Mouse (Mus musculus): ENCODE measurements at regions not wholly inside any gene's neighbourhood (a gene's known extent, or its start where the extent isn't known, plus 50 kb on each side); places are given as distances from the start of the nearest gene placed in this dataset.
A peak's percentile ranks its signal among the peaks of the same experiment; 100 is the strongest.
"Not testable (repeated sequence)": the region's sequence is repeated elsewhere in the genome, so short reads cannot be mapped to it uniquely, and the experiment has no call there.

GRCm38 (mm10) chr12:29368820-29369175 lies 159.4 kb upstream of the Myt1l start:
- peak in 1 of 2 experiments; percentile 20 for DNase-seq (ENCODE audit: low spot score in 2 of 2)

GRCm38 (mm10) chr12:29391756-29392155 lies 136.4 kb upstream of the Myt1l start:
- DNase-seq (ENCODE audit: low spot score in 2 of 2) = peak; percentile 31 to 35

DNA sequence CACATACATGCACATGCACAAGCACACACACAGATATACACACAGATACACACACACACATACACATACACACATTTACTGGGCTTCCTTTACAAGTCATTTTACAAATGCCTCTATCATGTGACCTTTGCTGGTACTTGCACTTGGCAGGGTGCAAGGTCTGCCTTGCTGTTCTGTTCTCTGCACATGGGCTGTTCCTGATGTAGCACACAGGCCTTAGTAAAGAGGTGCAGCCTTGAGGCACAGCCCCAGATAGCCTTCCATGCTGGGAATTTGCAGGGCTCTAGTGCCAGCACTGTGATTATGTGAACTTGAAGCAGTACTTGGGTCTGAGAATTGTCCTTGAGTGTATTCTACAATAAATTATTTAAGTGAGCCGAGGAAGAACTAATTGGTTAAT lies 133.9 kb upstream of the Myt1l start:
- no peak for DNase-seq (ENCODE audit: low spot score in 2 of 2)

GRCm38 (mm10) chr12:29394881-29395280 lies 133.3 kb upstream of the Myt1l start:
- no peak for DNase-seq (ENCODE audit: low spot score in 2 of 2)

- DNase-seq (ENCODE audit: low spot score in 2 of 2) = no peak
Measured at GRCm38 (mm10) chr12:29395401-29395982, 132.7 kb upstream of the Myt1l start.

DNA sequence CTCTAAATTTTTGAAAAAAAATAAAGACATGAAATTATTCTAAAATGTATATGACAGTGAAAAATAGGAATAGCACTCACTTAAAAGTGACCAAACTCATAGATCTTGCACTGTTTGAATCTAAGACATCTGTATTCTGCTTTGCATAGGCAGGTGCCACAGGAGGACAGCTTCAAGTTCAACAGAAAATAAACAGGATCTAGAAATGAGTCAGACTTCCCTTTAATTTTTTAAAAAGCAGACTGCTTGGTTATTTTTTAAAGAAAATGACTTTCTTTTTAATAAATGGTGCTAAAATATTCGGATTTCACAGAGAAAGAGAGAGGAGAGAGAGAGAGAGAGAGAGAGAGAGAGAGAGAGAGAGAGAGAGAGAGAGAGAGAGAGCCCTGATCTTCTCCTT lies 123.8 kb upstream of the Myt1l start:
- DNase-seq (ENCODE audit: low spot score in 2 of 2) = no peak

DNA sequence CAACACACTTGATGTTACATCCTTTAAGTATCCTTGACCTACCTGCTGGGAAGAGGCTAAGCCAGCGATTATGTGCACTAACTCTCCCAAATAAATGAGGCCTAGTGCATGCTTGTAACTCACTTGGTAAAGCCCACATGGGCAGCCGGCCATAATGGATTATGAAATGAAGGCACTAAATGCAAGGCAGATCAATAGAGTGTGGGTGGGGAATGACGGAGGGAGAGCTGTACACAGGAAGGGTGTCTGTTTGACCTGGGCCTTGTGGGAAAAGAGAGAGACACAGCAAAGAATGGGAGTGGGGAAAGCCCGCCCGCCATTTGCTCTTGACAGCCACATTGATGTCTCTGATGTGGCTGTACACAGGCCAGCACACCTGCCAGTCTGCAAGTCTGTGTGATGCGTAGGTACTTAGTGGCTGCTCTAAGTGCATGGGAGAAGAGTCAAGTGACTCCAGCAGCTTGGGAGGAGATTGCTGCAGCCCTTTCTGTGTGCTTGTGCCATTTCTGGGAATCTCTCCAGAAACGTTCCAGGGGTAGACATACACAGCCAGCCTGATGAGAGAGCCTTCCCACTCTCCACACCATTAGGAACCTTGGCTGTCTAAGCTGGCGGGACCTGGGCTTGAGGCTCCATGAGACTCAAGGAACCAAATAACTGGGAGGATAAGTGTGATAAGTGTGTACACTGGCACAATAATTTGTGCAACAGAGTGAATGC lies 118.7 kb upstream of the Myt1l start:
- DNase-seq (ENCODE audit: low spot score in 2 of 2) = no peak

- DNase-seq (ENCODE audit: low spot score in 2 of 2) = peak; percentile 4 to 6
Measured at GRCm38 (mm10) chr12:29433936-29434335, 94.2 kb upstream of the Myt1l start.

DNA sequence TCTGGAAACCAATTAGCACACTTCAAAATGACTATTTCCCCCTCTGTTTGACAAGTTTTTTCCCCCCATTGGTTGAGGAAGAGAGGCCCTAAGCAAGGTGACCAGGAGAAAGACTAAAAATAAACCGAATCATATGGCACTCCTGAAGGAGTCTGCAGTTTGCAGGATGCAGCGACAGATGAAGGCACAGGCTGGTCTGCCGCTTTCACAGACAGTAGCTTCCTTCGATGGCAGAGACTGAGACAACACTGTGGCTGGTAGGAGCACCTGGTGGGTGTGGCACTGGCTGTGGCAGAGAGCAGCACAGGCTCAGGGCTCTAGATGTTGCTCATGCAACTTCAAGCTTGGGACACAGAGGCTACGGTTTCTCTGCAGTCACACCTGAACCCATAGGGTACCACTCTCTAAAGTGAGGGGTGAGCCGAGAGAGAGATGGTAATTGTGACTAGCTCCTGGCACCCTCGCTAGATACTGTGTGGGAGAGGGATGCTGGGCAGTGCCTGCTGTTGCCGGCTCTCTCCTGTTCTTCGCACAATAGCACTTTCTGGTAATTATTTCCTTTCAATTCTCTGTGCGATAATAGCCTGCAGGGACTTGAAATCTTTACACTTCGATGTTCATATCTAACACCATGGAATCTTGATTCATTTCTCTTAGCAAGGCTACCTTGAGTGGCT lies 88.7 kb upstream of the Myt1l start:
- peak; percentile 20 to 35 for DNase-seq (ENCODE audit: low spot score in 2 of 2)

- DNase-seq (ENCODE audit: low spot score in 2 of 2) = not testable (repeated sequence)
Measured at GRCm38 (mm10) chr12:29465201-29465600, 63.0 kb upstream of the Myt1l start.

All from frontal cortex, postnatal 36 days (tissue).